ENCODE assay signal across 28 mouse cellular contexts in genomic region chr6:144201402-144202040, GRCm38 (mm10).
DNase-seq lines count a peak whose midpoint lies in the region; ATAC-seq and TF ChIP-seq lines count a peak whose summit lies in the region.
"Had no signal": no experiment of that assay in that cellular context is flagged by ENCODE, and none has a peak within 500 bp of the region (broad histone marks: within the 10 kb centered on the region; RNA-seq: fewer than 3 reads in every experiment).

No protein-coding gene starts in this region.

- peaks cover 21% of the 10 kb centered on the region for H3K4me1 ChIP-seq in embryonic facial prominence, embryonic 13.5 days
- peaks cover 61% of the 10 kb centered on the region for H3K4me1 ChIP-seq in embryonic facial prominence, embryonic 10.5 days
- H3K4me1 ChIP-seq in forebrain, embryonic 16.5 days (replicated peaks; ENCODE audit: control insufficient read depth, insufficient read depth, low read length): peaks cover 43% of the 10 kb centered on the region
- H3K4me1 ChIP-seq in liver, embryonic 15.5 days (replicated peaks): no peaks in the 10 kb centered on the region
- H3K4me1 ChIP-seq: heart, embryonic 13.5 days; megakaryocyte, embryonic 14.5 days had no signal

- no peak for ATAC-seq in embryonic facial prominence, embryonic 13.5 days (ENCODE audit: insufficient number of reproducible peaks, insufficient read depth, low FRiP score, low TSS enrichment, low read depth)
- no peak for ATAC-seq in forebrain, embryonic 16.5 days
- peak; percentile 58 for ATAC-seq in liver, embryonic 15.5 days (ENCODE audit: insufficient read depth)
- ATAC-seq: inflammation-experienced regulatory T-cells, adult 6 months; lung, postnatal 0 days had no signal

- DNase-seq in embryonic facial prominence, embryonic 10.5 days (ENCODE audit: low spot score): no peak
- no peak for DNase-seq in left cerebral cortex, adult 2 months (ENCODE audit: extremely low spot score in 1 of 2, low spot score in 2 of 2)
- no peak for DNase-seq in left cerebral cortex, postnatal 25 days (ENCODE audit: low spot score in 2 of 2)
- DNase-seq in right cerebral cortex, postnatal 36 days (ENCODE audit: low spot score in 2 of 2): no peak
- DNase-seq in ovary, postnatal 36 days (ENCODE audit: low spot score): no peak
- DNase-seq: adrenal gland, adult 8-10 months; cerebellum, adult 8-10 months; cerebellum, postnatal 25 days; embryo, embryonic 11 days; heart, postnatal 10 days; kidney, adult 11 months; kidney, postnatal 14 days; lung, adult 18-20 months; lung, postnatal 4 days; thymus, postnatal 4 days had no signal

- WGBS in embryonic facial prominence, embryonic 13.5 days: 67% methylated on average over 5 of the region's 5 CpGs
- 81% methylated on average over 5 of the region's 5 CpGs for WGBS in embryonic facial prominence, embryonic 10.5 days
- 72% methylated on average over 5 of the region's 5 CpGs for WGBS in forebrain, embryonic 16.5 days
- 55% methylated on average over 5 of the region's 5 CpGs for WGBS in liver, embryonic 15.5 days (ENCODE audit: insufficient replicate concordance)

- H3K27me3 ChIP-seq in embryonic facial prominence, embryonic 13.5 days: peaks cover 24% of the 10 kb centered on the region
- H3K27me3 ChIP-seq in embryonic facial prominence, embryonic 10.5 days (replicated peaks; ENCODE audit: low read depth, poor library complexity, severe bottlenecking): no peaks in the 10 kb centered on the region
- no peaks in the 10 kb centered on the region for H3K27me3 ChIP-seq in forebrain, embryonic 16.5 days (replicated peaks; ENCODE audit: control insufficient read depth, insufficient read depth, low read length)
- no peaks in the 10 kb centered on the region for H3K27me3 ChIP-seq in liver, embryonic 15.5 days
- H3K27me3 ChIP-seq: CH12.LX; hindbrain, embryonic 15.5 days; midbrain, embryonic 12.5 days; neural tube, embryonic 13.5 days had no signal

- no peak overlapping the region for H3K27ac ChIP-seq in embryonic facial prominence, embryonic 13.5 days
- H3K27ac ChIP-seq in embryonic facial prominence, embryonic 10.5 days (replicated peaks): no peak overlapping the region
- H3K27ac ChIP-seq in left cerebral cortex, adult 2 months: peak overlapping the region; percentile 61
- H3K27ac ChIP-seq in forebrain, embryonic 16.5 days (ENCODE audit: low read length): peak overlapping the region; percentile 60
- H3K27ac ChIP-seq in liver, embryonic 15.5 days (replicated peaks): no peak overlapping the region
- H3K27ac ChIP-seq: embryonic facial prominence, embryonic 15.5 days; heart, embryonic 13.5 days; hindbrain, embryonic 10.5 days; hindbrain, embryonic 15.5 days; midbrain, embryonic 12.5 days; neural tube, embryonic 13.5 days had no signal

- H3K9me3 ChIP-seq in embryonic facial prominence, embryonic 13.5 days: no peaks in the 10 kb centered on the region
- no peaks in the 10 kb centered on the region for H3K9me3 ChIP-seq in embryonic facial prominence, embryonic 10.5 days
- no peaks in the 10 kb centered on the region for H3K9me3 ChIP-seq in forebrain, embryonic 16.5 days (ENCODE audit: control insufficient read depth, low read length)
- no peaks in the 10 kb centered on the region for H3K9me3 ChIP-seq in liver, embryonic 15.5 days (replicated peaks)
- H3K9me3 ChIP-seq: embryonic facial prominence, embryonic 15.5 days; heart, embryonic 13.5 days; hindbrain, embryonic 10.5 days; hindbrain, embryonic 15.5 days; megakaryocyte, embryonic 14.5 days; midbrain, embryonic 12.5 days; neural tube, embryonic 13.5 days had no signal

- H3K9ac ChIP-seq in embryonic facial prominence, embryonic 13.5 days: no peak overlapping the region
- H3K9ac ChIP-seq in forebrain, embryonic 16.5 days (replicated peaks; ENCODE audit: low read depth, low read length): peak overlapping the region; percentile 36; the same call in 1 of the 2 replicates
- no peak overlapping the region for H3K9ac ChIP-seq in liver, embryonic 15.5 days
- H3K9ac ChIP-seq: embryonic facial prominence, embryonic 15.5 days; heart, embryonic 13.5 days; hindbrain, embryonic 15.5 days; midbrain, embryonic 12.5 days; neural tube, embryonic 13.5 days had no signal

- H3K36me3 ChIP-seq in embryonic facial prominence, embryonic 13.5 days: no peaks in the 10 kb centered on the region
- H3K36me3 ChIP-seq in embryonic facial prominence, embryonic 10.5 days (replicated peaks): no peaks in the 10 kb centered on the region
- H3K36me3 ChIP-seq in forebrain, embryonic 16.5 days (ENCODE audit: control insufficient read depth, insufficient read depth): no peaks in the 10 kb centered on the region
- no peaks in the 10 kb centered on the region for H3K36me3 ChIP-seq in liver, embryonic 15.5 days (replicated peaks)
- H3K36me3 ChIP-seq: embryonic facial prominence, embryonic 15.5 days; heart, embryonic 13.5 days; hindbrain, embryonic 10.5 days; hindbrain, embryonic 15.5 days; midbrain, embryonic 12.5 days; neural tube, embryonic 13.5 days had no signal

- intact Hi-C loops in left cerebral cortex, adult 2 months (cut with DNase I): loop anchor here (5.0 kb wide), 1 partner anchor 879 kb away; no protein-coding TSS in a partner anchor
- intact Hi-C loops in left cerebral cortex, postnatal 25 days (cut with DNase I): loop anchor here (10.0 kb wide), 1 partner anchor 967 kb away; no protein-coding TSS in a partner anchor

- TF ChIP-seq CTCF in left cerebral cortex, adult 2 months (IDR thresholded peaks at IDR 0.05): no peak

- peak overlapping the region; percentile 34 for H3K4me2 ChIP-seq in embryonic facial prominence, embryonic 13.5 days
- peak overlapping the region; percentile 42 for H3K4me2 ChIP-seq in forebrain, embryonic 16.5 days (ENCODE audit: low read length)
- no peak overlapping the region for H3K4me2 ChIP-seq in liver, embryonic 15.5 days
- H3K4me2 ChIP-seq: embryonic facial prominence, embryonic 15.5 days; heart, embryonic 13.5 days; hindbrain, embryonic 15.5 days; midbrain, embryonic 12.5 days; neural tube, embryonic 13.5 days had no signal

- no peak overlapping the region for H3K4me3 ChIP-seq in embryonic facial prominence, embryonic 13.5 days
- no peak overlapping the region for H3K4me3 ChIP-seq in embryonic facial prominence, embryonic 10.5 days
- H3K4me3 ChIP-seq in left cerebral cortex, adult 2 months: no peak overlapping the region; the same call in 1 of the 2 replicates
- peak overlapping the region; percentile 26 for H3K4me3 ChIP-seq in forebrain, embryonic 16.5 days (replicated peaks; ENCODE audit: low read length)
- no peak overlapping the region for H3K4me3 ChIP-seq in liver, embryonic 15.5 days (replicated peaks)
- H3K4me3 ChIP-seq: embryonic facial prominence, embryonic 15.5 days; heart, embryonic 13.5 days; hindbrain, embryonic 10.5 days; hindbrain, embryonic 15.5 days; megakaryocyte, embryonic 14.5 days; midbrain, embryonic 12.5 days; neural tube, embryonic 13.5 days had no signal

Comparison
In these comparisons a context has a peak if more than half of its experiments do, and no peak if none do; other contexts are left out.
1. H3K27ac ChIP-seq: peak in left cerebral cortex, adult 2 months (single experiment) and forebrain, embryonic 16.5 days (single experiment); none in embryonic facial prominence, embryonic 13.5 days (single experiment), embryonic facial prominence, embryonic 10.5 days (single experiment) and liver, embryonic 15.5 days (single experiment).